Mouse (Mus musculus): ENCODE data around the gene Hip1r. TPM values are rescaled to one million over a fixed set of nuclear protein-coding genes. Genes with fewer than 3 reads are reported as not detected.
A peak's percentile ranks its signal among the peaks of the same experiment; 100 is the strongest.

Hip1r gene
- total and polyA plus RNA-seq, 2 experiments = 9.7 to 11.5 TPM

DNA sequence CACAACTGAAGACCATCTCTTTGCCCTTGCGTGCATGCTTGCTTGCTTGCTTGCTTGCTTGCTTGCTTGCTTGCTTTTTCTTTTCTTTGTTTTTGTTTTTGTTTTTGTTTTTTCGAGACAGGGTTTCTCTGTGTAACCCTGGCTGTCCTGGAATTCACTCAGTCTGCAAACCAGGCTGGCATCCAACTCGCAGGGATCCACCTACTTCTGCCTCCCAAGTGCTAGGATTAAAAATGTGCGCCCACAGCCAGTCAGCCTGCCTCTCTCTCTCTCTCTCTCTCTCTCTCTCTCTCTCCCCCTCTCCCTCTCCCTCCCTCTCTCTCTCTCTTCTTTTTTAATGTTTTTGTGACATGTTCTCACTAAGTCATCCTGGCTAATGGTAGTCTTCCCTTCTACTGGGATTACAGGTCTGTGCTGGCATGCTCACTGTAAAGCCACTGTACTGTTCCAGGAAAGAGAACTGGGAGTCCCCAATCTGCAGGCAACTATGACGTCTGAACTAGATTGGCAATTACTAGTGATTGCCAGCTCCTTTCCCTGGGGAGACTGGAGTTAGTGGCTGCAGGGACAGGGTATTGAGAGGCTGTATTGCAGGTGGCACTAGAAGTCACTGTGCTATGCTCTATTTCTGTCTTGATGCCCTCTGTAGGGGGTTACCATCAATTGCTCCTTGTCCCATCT lies 20.9 kb upstream of the Hip1r start:
- WGBS = 46% methylated on average over 5 of the region's 5 CpGs
- H3K27me3 ChIP-seq (ENCODE audit: control insufficient read depth, insufficient read depth, low read length) = no peaks in the 10 kb centered on the region
- H3K79me2 ChIP-seq (ENCODE audit: control insufficient read depth, insufficient read depth, low read length) = no peaks in the 10 kb centered on the region
- no peak overlapping the region for H3K4me3 ChIP-seq (ENCODE audit: insufficient read depth, low read depth, low read length)
- H3K27ac ChIP-seq (replicated peaks; ENCODE audit: insufficient read depth, low read depth, low read length) = peak overlapping the region; percentile 71
- peak; percentile 57 for DNase-seq (ENCODE audit: extremely low read depth, low read depth, low spot score)
- TF ChIP-seq POLR2A (IDR thresholded peaks at IDR 0.05; ENCODE audit: extremely low read depth, insufficient read depth, low read length) = no peak
- TF ChIP-seq CTCF (IDR thresholded peaks at IDR 0.05; ENCODE audit: low read depth, low read length) = no peak
- H3K9ac ChIP-seq (ENCODE audit: low read depth, low read length) = no peak overlapping the region
- H3K4me1 ChIP-seq (ENCODE audit: control insufficient read depth, insufficient read depth, low read length) = peaks cover 22% of the 10 kb centered on the region
- H3K36me3 ChIP-seq (ENCODE audit: control insufficient read depth, insufficient read depth, low read length) = no peaks in the 10 kb centered on the region

DNA sequence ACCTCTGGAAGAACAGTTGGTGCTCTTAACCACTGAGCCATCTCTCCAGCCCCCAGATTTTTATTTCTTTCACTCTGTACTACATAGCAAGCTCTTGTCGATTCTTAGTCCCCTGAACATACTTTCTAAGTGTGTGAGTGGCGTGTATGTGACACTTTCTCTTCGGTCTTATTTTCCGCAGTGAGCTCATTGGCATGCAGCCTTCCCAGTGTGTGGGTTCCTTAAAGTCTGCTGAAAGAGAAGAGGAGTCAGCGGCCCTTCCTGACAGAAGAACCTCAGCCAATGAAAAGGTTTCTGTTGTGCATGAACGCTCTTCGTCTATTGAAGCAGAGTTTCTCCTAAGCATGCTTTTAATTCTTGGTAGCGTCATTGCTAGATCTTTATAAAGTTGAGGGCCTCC lies 16.2 kb upstream of the Hip1r start:
- H3K4me3 ChIP-seq (ENCODE audit: insufficient read depth, low read depth, low read length) = no peak overlapping the region
- no peak for TF ChIP-seq CTCF (IDR thresholded peaks at IDR 0.05; ENCODE audit: low read depth, low read length)
- TF ChIP-seq POLR2A (IDR thresholded peaks at IDR 0.05; ENCODE audit: extremely low read depth, insufficient read depth, low read length) = no peak
- no peak for DNase-seq (ENCODE audit: extremely low read depth, low read depth, low spot score)
- peaks cover 19% of the 10 kb centered on the region for H3K4me1 ChIP-seq (ENCODE audit: control insufficient read depth, insufficient read depth, low read length)
- no peaks in the 10 kb centered on the region for H3K27me3 ChIP-seq (ENCODE audit: control insufficient read depth, insufficient read depth, low read length)
- no peak overlapping the region for H3K27ac ChIP-seq (replicated peaks; ENCODE audit: insufficient read depth, low read depth, low read length)
- no peaks in the 10 kb centered on the region for H3K36me3 ChIP-seq (ENCODE audit: control insufficient read depth, insufficient read depth, low read length)
- no peaks in the 10 kb centered on the region for H3K79me2 ChIP-seq (ENCODE audit: control insufficient read depth, insufficient read depth, low read length)
- H3K9ac ChIP-seq (ENCODE audit: low read depth, low read length) = no peak overlapping the region
- WGBS = 96% methylated on average over 8 of the region's 8 CpGs

DNA sequence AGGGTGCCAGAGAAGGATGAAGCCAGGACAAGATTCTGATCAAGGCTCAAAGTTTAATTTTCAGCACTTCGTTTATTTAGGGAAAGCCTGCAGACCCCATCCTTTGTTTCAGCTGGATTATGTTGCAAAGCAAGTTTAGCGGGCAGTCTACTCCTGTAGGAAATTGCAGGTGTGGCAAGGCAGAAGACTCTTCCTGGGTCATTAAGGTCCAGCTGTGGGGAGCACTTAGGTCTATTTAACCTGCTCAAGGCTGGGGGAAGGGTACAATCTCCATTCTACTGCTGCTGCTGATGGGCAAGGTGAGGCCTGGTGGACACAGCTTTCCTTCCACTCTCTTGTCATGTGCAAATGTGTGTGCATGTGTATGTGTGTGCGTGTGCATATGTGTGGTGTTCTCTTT lies 14.4 kb upstream of the Hip1r start:
- DNase-seq (ENCODE audit: extremely low read depth, low read depth, low spot score) = no peak
- no peak overlapping the region for H3K4me3 ChIP-seq (ENCODE audit: insufficient read depth, low read depth, low read length)
- WGBS = 90% methylated on average over 3 of the region's 3 CpGs
- no peak overlapping the region for H3K9ac ChIP-seq (ENCODE audit: low read depth, low read length)
- H3K27ac ChIP-seq (replicated peaks; ENCODE audit: insufficient read depth, low read depth, low read length) = no peak overlapping the region
- H3K27me3 ChIP-seq (ENCODE audit: control insufficient read depth, insufficient read depth, low read length) = no peaks in the 10 kb centered on the region
- H3K79me2 ChIP-seq (ENCODE audit: control insufficient read depth, insufficient read depth, low read length) = no peaks in the 10 kb centered on the region
- no peak for TF ChIP-seq POLR2A (IDR thresholded peaks at IDR 0.05; ENCODE audit: extremely low read depth, insufficient read depth, low read length)
- no peaks in the 10 kb centered on the region for H3K36me3 ChIP-seq (ENCODE audit: control insufficient read depth, insufficient read depth, low read length)
- H3K4me1 ChIP-seq (ENCODE audit: control insufficient read depth, insufficient read depth, low read length) = peaks cover 6% of the 10 kb centered on the region

DNA sequence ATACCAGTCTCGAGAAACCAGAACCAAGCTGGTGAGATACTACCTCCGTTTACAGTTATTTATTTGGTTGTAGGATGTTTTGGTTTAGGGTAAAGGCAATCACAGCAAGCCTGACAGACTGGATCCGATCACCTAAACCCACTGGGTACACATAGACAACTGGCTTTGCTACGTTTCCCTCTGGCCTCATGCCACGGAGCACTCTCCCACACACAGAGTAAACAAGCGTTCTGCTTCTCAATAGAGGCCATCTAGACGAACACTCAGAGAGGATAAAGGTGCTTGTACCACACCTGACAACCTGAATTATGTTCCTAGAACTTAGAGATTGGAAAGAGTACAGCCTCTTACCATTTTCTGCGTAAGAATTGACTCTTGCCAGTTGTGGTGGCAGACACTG lies 13.3 kb upstream of the Hip1r start:
- H3K9ac ChIP-seq (ENCODE audit: low read depth, low read length) = no peak overlapping the region
- no peak for DNase-seq (ENCODE audit: extremely low read depth, low read depth, low spot score)
- 44% methylated on average over 8 of the region's 8 CpGs for WGBS

DNA sequence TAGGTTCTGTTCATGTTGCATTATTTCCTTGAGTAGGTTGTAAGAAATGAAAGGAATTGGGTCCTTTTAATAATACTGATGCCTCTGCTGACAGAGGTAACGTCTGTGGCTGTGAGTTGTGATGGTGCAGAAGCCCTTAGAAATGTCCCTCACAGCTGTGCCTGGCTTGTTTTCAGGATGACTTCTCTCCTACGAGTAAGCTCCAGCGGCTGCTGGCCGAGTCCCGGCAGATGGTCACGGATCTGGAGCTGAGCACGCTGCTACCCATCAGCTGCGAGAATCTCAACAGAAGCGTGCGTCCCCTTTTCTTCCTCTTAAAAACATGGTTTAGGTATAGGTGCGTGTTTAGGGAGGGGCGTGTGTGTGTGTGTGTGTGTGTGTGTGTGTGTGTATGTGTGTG lies 12.4 kb upstream of the Hip1r start:
- no peaks in the 10 kb centered on the region for H3K27me3 ChIP-seq (ENCODE audit: control insufficient read depth, insufficient read depth, low read length)
- 94% methylated on average over 12 of the region's 12 CpGs for WGBS

More for the DNA sequence above, 13.3 kb upstream of the Hip1r start:
- Histone ChIP-seq H3K4me3 (ENCODE audit: insufficient read depth, low read depth, low read length) (no peak overlapping the region), H3K36me3 (ENCODE audit: control insufficient read depth, insufficient read depth, low read length) (no peaks in the 10 kb centered on the region), H3K4me1 (ENCODE audit: control insufficient read depth, insufficient read depth, low read length) (peaks cover 2% of the 10 kb centered on the region), H3K27me3 (ENCODE audit: control insufficient read depth, insufficient read depth, low read length) (no peaks in the 10 kb centered on the region), H3K79me2 (ENCODE audit: control insufficient read depth, insufficient read depth, low read length) (no peaks in the 10 kb centered on the region), H3K27ac (replicated peaks; ENCODE audit: insufficient read depth, low read depth, low read length) (no peak overlapping the region)
- TF ChIP-seq POLR2A (IDR thresholded peaks at IDR 0.05; ENCODE audit: extremely low read depth, insufficient read depth, low read length) (no peak), CTCF (IDR thresholded peaks at IDR 0.05; ENCODE audit: low read depth, low read length) (no peak)

DNA sequence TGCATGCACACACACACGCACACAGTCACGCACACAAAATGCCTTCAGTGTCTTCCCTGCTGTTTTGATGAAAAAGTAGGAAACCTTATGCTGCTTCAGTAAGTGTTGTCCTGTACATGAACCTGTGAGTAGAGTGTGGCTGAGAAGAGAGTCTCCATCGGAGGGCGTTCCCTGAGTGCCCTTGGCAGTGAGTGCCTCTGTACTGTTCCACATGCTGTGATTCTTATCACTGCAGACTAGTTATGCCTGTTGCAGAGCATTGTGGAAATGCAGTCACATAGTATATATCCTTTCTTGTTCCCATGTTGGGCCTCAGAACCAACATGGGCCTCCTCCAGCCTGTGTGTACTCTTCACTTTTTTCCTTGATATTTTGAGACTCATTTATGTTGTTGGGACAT lies 9.2 kb upstream of the Hip1r start:
- 94% methylated on average over 4 of the region's 4 CpGs for WGBS
- H3K36me3 ChIP-seq (ENCODE audit: control insufficient read depth, insufficient read depth, low read length) = no peaks in the 10 kb centered on the region
- H3K27me3 ChIP-seq (ENCODE audit: control insufficient read depth, insufficient read depth, low read length) = no peaks in the 10 kb centered on the region
- H3K79me2 ChIP-seq (ENCODE audit: control insufficient read depth, insufficient read depth, low read length) = no peaks in the 10 kb centered on the region
- TF ChIP-seq POLR2A (IDR thresholded peaks at IDR 0.05; ENCODE audit: extremely low read depth, insufficient read depth, low read length) (no peak), CTCF (IDR thresholded peaks at IDR 0.05; ENCODE audit: low read depth, low read length) (no peak)
- no peak overlapping the region for H3K4me3 ChIP-seq (ENCODE audit: insufficient read depth, low read depth, low read length)
- no peaks in the 10 kb centered on the region; the same call in 1 of the 2 replicates for H3K4me1 ChIP-seq (ENCODE audit: control insufficient read depth, insufficient read depth, low read length)
- H3K9ac ChIP-seq (ENCODE audit: low read depth, low read length) = no peak overlapping the region
- DNase-seq (ENCODE audit: extremely low read depth, low read depth, low spot score) = no peak
- no peak overlapping the region for H3K27ac ChIP-seq (replicated peaks; ENCODE audit: insufficient read depth, low read depth, low read length)

More for the DNA sequence above, 12.4 kb upstream of the Hip1r start:
- Histone ChIP-seq H3K9ac (ENCODE audit: low read depth, low read length) (no peak overlapping the region), H3K79me2 (ENCODE audit: control insufficient read depth, insufficient read depth, low read length) (no peaks in the 10 kb centered on the region), H3K36me3 (ENCODE audit: control insufficient read depth, insufficient read depth, low read length) (no peaks in the 10 kb centered on the region), H3K4me1 (ENCODE audit: control insufficient read depth, insufficient read depth, low read length) (peaks cover 2% of the 10 kb centered on the region), H3K4me3 (ENCODE audit: insufficient read depth, low read depth, low read length) (no peak overlapping the region), H3K27ac (replicated peaks; ENCODE audit: insufficient read depth, low read depth, low read length) (no peak overlapping the region)
- no peak for TF ChIP-seq CTCF (IDR thresholded peaks at IDR 0.05; ENCODE audit: low read depth, low read length)
- no peak for DNase-seq (ENCODE audit: extremely low read depth, low read depth, low spot score)

Data from liver, adult 2 months (tissue).